Mouse (Mus musculus) Patski (cell line): ENCODE data around the gene Treml2. TPM values are rescaled to one million over a fixed set of nuclear protein-coding genes. Genes with fewer than 3 reads are reported as not detected.

Experiments used
- ATAC-seq: fragments of 100-300 bp; one replicate; pipeline ENCODE4 v1.8.0; 2021
- CTCF ChIA-PET: fragments of 350-600 bp; sonication (Branson Sonifier 250); formaldehyde crosslinking; loops from one replicate; lab custom pipeline; 2022; ENCODE audit warnings: inconsistent platforms; lab: Charles Lee
- POLR2A ChIA-PET: fragments of 350-600 bp; sonication (Branson Sonifier 250); formaldehyde crosslinking; loops from one replicate; lab custom pipeline; 2022; ENCODE audit warnings: antibody characterized with exemption, inconsistent platforms; lab: Charles Lee
- DNase-seq: peaks from one replicate; pipeline ENCODE4 v3.0.0-alpha.2; 2011; ENCODE audit warnings: low read depth, low spot score
- H3K27me3 ChIP-seq: fragments of 371-371 bp; one replicate; pipeline ENCODE4 v1.5.1; 2021
- CTCF ChIP-seq: fragments of 100-300 bp; IDR thresholded peaks from one replicate; pipeline ENCODE4 v1.5.1; 2021
- in situ Hi-C: fragments of 300-500 bp; cut with MboI; formaldehyde crosslinking; loops from 3 replicates; pipeline ENCODE4 v1.11.1; 2018; ENCODE audit warnings: low pct_unique_long_range_greater_than_20kb, mixed read lengths
- polyA plus RNA-seq: library from polyadenylated mRNA; unstranded; gene quantifications from one replicate; pipeline ENCODE4 v1.2.3, GENCODE M21; 2021

The Treml2 gene
- not detected for polyA plus RNA-seq

DNA sequence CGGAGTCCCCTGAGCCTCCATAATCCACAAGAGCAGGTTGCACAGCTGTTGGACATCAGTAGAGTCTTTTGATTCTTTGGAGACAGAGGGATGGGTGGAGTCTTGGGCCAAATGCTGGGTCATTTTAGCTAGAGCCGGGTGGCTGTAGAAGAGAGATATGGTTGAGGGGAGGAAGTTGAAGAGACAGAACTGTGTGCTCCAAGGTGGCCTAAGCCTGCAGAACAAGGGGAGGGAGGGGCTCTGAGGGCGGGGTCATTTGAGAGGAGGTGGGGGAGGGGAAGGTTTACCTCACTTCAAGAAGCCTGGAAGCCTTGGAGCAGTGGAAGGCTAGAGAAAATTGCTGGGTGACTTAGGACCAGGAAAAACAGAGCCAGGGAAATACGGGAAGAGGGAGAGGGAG lies at the start of gene Treml2:
TSS of gene Treml2 (plus strand) at position 296 of the 400 bp plus-strand sequence.
- CTCF ChIA-PET, result interaction anchor here (1.1 kb wide), 1 partner anchor 10 kb away, joined by 3 read pairs; no protein-coding TSS in a partner anchor
- in situ Hi-C loops, result loop anchor here (25.0 kb wide), 1 partner anchor 313 kb away; no protein-coding TSS in a partner anchor
- no peak for TF ChIP-seq CTCF
- POLR2A ChIA-PET, result no interaction called here
- DNase-seq (no peak), ATAC-seq (no peak)
- peaks cover 5% of the 10 kb centered on the region for H3K27me3 ChIP-seq

DNA sequence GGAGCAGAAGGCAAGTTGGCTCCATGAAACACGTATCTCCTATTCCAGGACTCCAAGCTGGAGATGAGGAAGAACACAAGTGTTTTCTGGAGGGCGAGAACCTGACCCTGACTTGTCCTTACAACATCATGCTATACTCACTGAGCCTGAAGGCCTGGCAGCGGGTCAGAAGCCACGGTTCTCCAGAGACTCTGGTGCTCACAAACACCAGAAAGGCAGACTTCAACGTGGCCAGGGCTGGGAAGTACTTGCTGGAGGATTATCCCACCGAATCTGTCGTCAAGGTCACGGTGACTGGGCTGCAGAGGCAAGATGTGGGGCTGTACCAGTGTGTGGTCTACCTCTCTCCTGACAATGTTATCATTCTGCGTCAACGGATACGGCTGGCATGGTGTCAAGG lies 49.8 kb upstream of the Treml2 start:
- DNase-seq, result no peak
- no peak for TF ChIP-seq CTCF
- POLR2A ChIA-PET, result no interaction called here
- no peaks in the 10 kb centered on the region for H3K27me3 ChIP-seq
- CTCF ChIA-PET, result no interaction called here
- in situ Hi-C loops, result no loop called here
- no peak for ATAC-seq

GRCm38 (mm10) chr17:48250631-48251030 lies 48.7 kb upstream of the Treml2 start:
- no peak for DNase-seq
- no peak for ATAC-seq
- H3K27me3 ChIP-seq, result peaks cover 5% of the 10 kb centered on the region
- in situ Hi-C loops, result no loop called here
- CTCF ChIA-PET, result interaction anchor here (0.6 to 0.8 kb wide), 2 partner anchors 24 to 69 kb away, joined by 3 to 4 read pairs; no protein-coding TSS in a partner anchor
- POLR2A ChIA-PET, result interaction anchor here (1.1 kb wide), 1 partner anchor 12 kb away, joined by 3 read pairs; no protein-coding TSS in a partner anchor
- TF ChIP-seq CTCF, result no peak

DNA sequence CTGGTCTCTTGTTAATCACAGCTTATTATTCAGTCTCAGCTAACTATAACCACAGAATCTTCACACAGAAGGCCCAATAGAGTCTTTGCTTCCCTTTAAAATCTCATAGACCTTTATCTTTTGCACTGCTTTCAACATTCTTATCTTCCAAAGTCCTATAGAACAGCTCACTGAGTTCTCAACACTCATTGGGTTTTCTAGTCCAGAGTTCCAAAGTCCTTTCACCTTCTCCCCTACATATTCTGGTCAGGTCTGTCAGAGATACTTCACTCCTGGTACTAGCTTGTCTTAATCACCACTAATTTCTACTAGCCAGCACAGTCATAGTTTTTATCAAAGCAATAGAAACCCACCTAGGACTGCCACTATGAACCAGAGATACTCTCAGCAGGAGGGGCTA lies 42.7 kb upstream of the Treml2 start:
- ATAC-seq (no peak), DNase-seq (no peak)
- ChIA-PET CTCF (no interaction called here), POLR2A (no interaction called here)
- in situ Hi-C loops, result no loop called here
- H3K27me3 ChIP-seq, result peaks cover 5% of the 10 kb centered on the region
- TF ChIP-seq CTCF, result no peak

DNA sequence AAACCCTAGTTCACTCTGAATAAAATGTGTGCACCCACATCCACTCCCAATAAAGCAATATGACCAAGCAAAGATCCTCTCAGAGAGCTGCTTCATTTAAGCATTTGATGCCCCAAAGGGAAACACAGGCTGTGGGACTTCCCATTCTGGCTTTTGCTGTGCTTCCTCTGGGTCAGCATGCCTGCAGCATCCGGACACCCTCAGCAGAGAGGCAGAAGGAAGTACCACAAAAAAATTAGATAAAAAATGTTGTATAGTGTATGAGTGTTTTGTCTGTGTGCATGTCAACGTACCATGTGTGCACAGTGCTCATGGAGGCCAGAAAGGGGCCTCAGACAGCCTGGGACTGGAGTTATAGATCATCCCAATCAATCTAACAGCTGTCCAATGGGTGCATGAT lies 37.4 kb upstream of the Treml2 start:
- ChIA-PET CTCF (interaction anchor here (1.2 kb wide), 1 partner anchor 11 kb away, joined by 3 read pairs; no protein-coding TSS in a partner anchor), POLR2A (interaction anchor here (0.8 kb wide), 1 partner anchor 11 kb away, joined by 3 read pairs; no protein-coding TSS in a partner anchor)
- no peak for TF ChIP-seq CTCF
- no peak for DNase-seq
- peaks cover 4% of the 10 kb centered on the region for H3K27me3 ChIP-seq
- ATAC-seq, result no peak
- in situ Hi-C loops, result no loop called here

GRCm38 (mm10) chr17:48263741-48264362 lies 35.4 kb upstream of the Treml2 start, which contains the start of gene Treml4:
Gene Treml4, plus strand, starts transcription at chr17:48264295.
- ChIA-PET CTCF (interaction anchor here (1.3 to 1.4 kb wide), 2 partner anchors 11 to 73 kb away, joined by 3 to 4 read pairs; no protein-coding TSS in a partner anchor), POLR2A (interaction anchor here (0.7 kb wide), 1 partner anchor 1705 kb away, joined by 3 read pairs; no protein-coding TSS in a partner anchor)
- ATAC-seq, result no peak
- in situ Hi-C loops, result no loop called here
- no peak for TF ChIP-seq CTCF
- H3K27me3 ChIP-seq, result peaks cover 6% of the 10 kb centered on the region
- DNase-seq, result no peak

DNA sequence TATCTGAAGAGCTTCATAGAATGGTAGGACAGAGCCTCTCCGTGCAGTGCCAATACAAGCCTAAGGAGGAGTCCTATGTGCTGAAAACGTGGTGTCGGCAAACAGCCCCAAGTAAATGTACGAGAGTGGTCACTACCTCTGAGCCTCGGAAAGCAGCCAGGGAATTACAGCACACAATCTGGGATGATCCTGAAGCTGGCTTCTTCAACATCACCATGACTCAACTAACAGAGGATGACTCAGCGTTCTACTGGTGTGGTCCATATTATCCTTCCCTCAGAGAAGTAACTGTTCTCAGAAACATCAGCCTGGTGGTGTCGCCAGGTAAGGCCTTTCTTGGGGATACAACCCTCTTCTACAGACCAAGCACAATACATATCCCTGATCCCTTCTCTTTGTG lies 34.6 kb upstream of the Treml2 start:
- peaks cover 9% of the 10 kb centered on the region for H3K27me3 ChIP-seq
- ChIA-PET CTCF (interaction anchor here (1.4 to 1.8 kb wide), 2 partner anchors 10 to 12 kb away, joined by 3 to 7 read pairs; no protein-coding TSS in a partner anchor), POLR2A (no interaction called here)
- no peak for TF ChIP-seq CTCF
- ATAC-seq (no peak), DNase-seq (no peak)
- in situ Hi-C loops, result no loop called here

DNA sequence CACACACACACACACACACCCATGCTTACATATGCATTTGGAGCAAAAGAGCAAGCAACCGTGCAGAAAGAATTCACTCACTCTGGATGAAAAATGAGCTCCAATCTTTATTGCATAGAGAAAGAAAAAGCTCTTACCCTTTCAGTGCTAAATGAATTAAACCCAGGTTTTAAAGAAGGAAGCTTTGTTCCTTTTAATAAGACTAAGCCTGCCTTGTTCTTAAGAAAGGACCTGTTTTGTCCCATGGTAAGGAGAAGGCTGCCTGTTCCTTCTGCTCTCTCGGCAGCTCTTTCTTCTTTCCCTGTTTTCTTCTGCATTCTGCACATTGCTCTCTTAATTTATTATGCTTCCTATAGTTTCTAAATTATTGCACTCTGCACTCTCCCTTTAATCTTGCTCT lies 33.2 kb upstream of the Treml2 start:
- peaks cover 9% of the 10 kb centered on the region for H3K27me3 ChIP-seq
- DNase-seq, result no peak
- CTCF ChIA-PET, result interaction anchor here (0.9 to 1.8 kb wide), 3 partner anchors 9 to 69 kb away, joined by 3 to 7 read pairs (median 3); no protein-coding TSS in a partner anchor
- ATAC-seq, result no peak
- in situ Hi-C loops, result no loop called here
- POLR2A ChIA-PET, result interaction anchor here (0.9 kb wide), 1 partner anchor 949 kb away, joined by 3 read pairs; no protein-coding TSS in a partner anchor
- no peak for TF ChIP-seq CTCF

DNA sequence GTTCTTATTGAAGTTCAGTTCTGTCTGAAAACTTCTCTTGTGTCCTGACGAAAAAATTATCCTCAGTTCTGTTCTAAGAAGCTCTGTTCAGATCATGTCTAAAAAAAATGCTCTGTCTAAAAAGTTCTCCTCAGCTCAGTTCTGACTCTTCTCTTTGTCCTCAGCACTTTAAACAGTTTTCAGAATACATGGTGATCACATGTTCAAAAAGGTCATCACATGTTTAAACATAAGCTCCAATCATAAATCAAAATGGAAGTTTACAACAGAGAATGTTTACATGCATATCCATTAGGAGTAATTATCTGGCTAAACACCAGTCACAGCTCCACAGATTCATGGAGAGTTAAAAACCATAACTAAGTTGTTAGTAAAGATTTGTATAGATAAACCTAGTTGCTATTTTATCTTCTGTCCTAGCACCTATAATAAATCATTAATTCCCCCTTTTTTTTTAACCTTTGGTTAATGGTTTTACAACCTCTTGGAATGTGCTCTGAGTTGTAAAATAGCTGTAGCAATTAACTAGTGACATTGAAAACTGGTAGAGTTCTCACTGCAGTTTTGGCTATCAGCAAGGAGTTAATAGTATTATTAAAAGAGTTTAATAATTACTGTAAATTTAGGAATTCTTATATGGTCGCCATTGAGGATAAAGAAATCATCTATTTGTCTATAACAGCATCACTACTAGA lies 32.5 kb upstream of the Treml2 start:
- TF ChIP-seq CTCF, result no peak
- in situ Hi-C loops, result no loop called here
- DNase-seq (no peak), ATAC-seq (no peak)
- ChIA-PET CTCF (interaction anchor here (0.9 to 1.4 kb wide), 2 partner anchors 12 to 69 kb away, joined by 3 read pairs; no protein-coding TSS in a partner anchor), POLR2A (interaction anchor here (0.9 kb wide), 1 partner anchor 950 kb away, joined by 3 read pairs; no protein-coding TSS in a partner anchor)
- peaks cover 9% of the 10 kb centered on the region for H3K27me3 ChIP-seq

- DNase-seq, result no peak
- ChIA-PET POLR2A (no interaction called here), CTCF (no interaction called here)
- in situ Hi-C loops, result no loop called here
- H3K27me3 ChIP-seq, result peaks cover 9% of the 10 kb centered on the region
- ATAC-seq, result no peak
- no peak for TF ChIP-seq CTCF
Observed at GRCm38 (mm10) chr17:48267591-48267990, 31.7 kb upstream of the Treml2 start.

DNA sequence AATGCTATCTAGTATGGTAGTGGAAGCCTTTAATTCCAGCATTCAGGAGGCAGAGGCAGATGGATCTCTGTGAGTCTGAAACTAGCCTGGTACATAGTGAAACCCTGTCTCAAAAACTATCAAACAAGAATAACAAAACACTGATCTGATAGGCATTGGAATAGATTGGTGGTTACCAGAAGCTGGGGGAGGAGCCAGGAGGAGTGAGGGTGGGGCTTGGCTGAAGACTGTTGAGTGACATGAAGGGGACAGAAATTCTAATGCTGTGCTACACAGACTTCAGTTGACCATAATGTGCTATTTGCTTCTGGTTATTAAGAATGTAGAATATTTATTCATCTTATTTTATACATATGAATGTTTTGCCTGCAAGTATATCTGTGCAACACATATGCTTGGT lies 31.0 kb upstream of the Treml2 start:
- no peak for DNase-seq
- in situ Hi-C loops, result no loop called here
- peaks cover 13% of the 10 kb centered on the region for H3K27me3 ChIP-seq
- no peak for ATAC-seq
- POLR2A ChIA-PET, result no interaction called here
- TF ChIP-seq CTCF, result no peak
- CTCF ChIA-PET, result no interaction called here
